Mouse (Mus musculus) kidney, adult 2 months (tissue): ENCODE measurements around the gene Trpm3.

Source experiments
- CTCF ChIP-seq: fragments of 200-500 bp; conservative IDR thresholded peaks from 2 replicates; pipeline ENCODE4 v1.5.1; 2011; ENCODE audit warnings: low read depth, mild to moderate bottlenecking, control low read depth, low read length, moderate library complexity, mixed read lengths; ENCODE audit not compliant: insufficient read depth, insufficient read length
- POLR2A ChIP-seq: fragments of 200-500 bp; IDR thresholded peaks from one replicate; pipeline ENCODE4 v1.6.1; 2011; ENCODE audit warnings: low read depth, low read length, control low read depth

GRCm38 (mm10) chr19:22915868-22916642, 777.2 kb downstream of the Trpm3 start:
- TF ChIP-seq CTCF (peak; percentile 90), POLR2A (no peak)
